Mouse (Mus musculus) erythroblast, embryonic 14.5 days (primary cell): Measurements from ENCODE around the gene Sdr39u1.

Experiments
- GATA1 ChIP-seq: IDR thresholded peaks from 2 replicates; pipeline ENCODE4 v1.6.1; 2012; ENCODE audit warnings: low read length, inconsistent platforms, mixed read lengths
- TAL1 ChIP-seq: IDR thresholded peaks from 3 replicates; pipeline ENCODE4 v1.6.1; 2012; ENCODE audit warnings: low read length, inconsistent platforms, mixed read lengths

DNA sequence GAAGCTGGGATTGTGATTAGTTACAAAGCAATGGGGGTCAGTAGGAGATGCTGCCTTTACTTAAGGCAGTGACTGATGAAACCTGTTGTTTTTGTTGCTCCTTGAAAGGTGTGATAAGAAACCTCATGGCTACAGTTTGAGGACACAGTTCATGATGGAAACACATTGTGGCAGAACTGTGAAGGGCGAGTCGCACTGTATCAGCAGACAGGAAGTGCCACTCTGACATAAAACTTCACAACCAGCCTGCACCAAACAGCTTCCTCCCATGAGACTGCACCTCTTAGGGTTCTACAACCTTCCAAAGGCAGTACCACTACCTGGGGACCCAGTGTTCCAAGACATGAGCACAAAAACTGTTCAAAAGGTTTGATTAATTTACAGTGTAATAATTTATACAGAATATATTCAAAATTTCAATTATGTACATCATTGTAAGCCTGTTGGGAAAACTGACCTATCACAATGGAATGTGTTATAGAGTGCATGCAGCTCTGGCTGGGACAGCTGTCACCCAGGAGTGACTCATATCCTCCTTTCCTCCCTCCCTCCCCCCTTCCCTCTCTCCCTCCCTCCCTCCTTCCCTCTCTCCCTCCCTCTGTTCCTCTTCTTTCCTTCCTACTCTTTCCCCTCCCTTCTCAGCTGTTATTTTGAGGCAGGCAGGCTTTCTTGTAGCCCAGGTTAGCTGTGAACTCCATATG lies 46.3 kb upstream of the Sdr39u1 start:
- TF ChIP-seq GATA1 (no peak), TAL1 (no peak)
